Mouse (Mus musculus) bone marrow macrophage, adult 2 months (primary cell): Measurements from ENCODE around the gene Chrd. TPM values are rescaled to one million over a fixed set of nuclear protein-coding genes. Genes with fewer than 3 reads are reported as not detected.

Experiments
- H3K27ac ChIP-seq: 2 replicates; pipeline ENCODE4 v1.5.1; 2012; ENCODE audit warnings: low read depth, low read length; ENCODE audit not compliant: insufficient read depth
- H3K4me1 ChIP-seq: 2 replicates; pipeline ENCODE4 v1.6.1; 2012; ENCODE audit warnings: low read length; ENCODE audit not compliant: control insufficient read depth, insufficient read depth
- H3K4me3 ChIP-seq: 2 replicates; pipeline ENCODE4 v1.5.1; 2012; ENCODE audit warnings: mild to moderate bottlenecking, low read length, moderate library complexity; ENCODE audit not compliant: insufficient read depth
- CTCF ChIP-seq: IDR thresholded peaks from 2 replicates; pipeline ENCODE4 v1.5.1; 2012; ENCODE audit warnings: low read depth, mild to moderate bottlenecking, low read length, moderate library complexity
- POLR2A ChIP-seq: IDR thresholded peaks from 2 replicates; pipeline ENCODE4 v1.6.1; 2012; ENCODE audit warnings: mild to moderate bottlenecking, low read depth, low read length, borderline replicate concordance
- polyA plus RNA-seq: library from polyadenylated mRNA; stranded (reverse); fragments of >200 nt; gene quantifications from 2 replicates; pipeline ENCODE4 v1.2.4, GENCODE M21; 2012; ENCODE audit not compliant: missing spikeins, insufficient read depth, insufficient read length

Chrd gene
- polyA plus RNA-seq, 1 experiment = not detected

DNA sequence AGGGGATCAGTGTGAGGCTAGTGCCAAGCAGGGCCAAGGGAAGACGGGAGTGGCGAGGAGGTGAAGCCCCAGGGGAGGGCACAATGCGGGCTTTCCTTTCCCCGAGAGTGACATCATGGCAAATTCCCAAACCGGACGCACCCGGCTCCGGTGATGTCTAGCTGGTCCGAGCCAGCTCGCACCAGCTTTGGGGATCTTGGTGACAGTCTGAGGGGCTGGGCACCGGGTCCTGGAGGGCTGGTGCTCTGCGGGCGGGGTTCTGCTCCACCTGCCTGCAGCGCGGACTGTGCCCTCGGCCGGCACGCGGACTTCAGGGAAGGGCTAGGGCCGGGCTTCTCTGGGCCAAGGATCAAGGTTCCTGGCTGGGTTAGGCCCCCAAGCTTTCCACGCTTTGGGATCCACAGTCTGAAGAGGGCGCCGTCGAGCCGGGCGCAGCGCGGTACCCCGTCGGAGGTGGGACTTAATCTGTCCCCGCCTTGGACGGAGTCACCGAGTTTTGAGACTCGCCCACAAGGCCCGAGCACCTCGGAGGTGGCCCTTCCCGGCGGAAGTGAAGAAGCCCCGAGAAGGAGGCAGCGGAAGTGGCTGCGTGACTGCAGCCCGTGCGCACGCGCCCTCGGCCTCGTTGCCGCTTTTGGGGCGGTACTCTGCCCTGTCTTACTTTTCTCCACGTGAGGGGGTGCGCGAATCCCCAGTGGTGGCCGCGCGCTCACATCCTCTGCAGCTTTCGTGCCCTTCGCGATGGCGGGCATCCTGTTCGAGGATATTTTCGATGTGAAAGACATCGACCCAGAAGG, 15.5 kb upstream of the Chrd start, which contains the start of the genes Polr2h and Clcn2:
TSS of gene Polr2h (plus strand) at position 485 of the 797 bp plus-strand sequence.
TSS of gene Clcn2 (minus strand) at position 566 of the 797 bp plus-strand sequence.
- Histone ChIP-seq H3K4me1 (peaks cover 2% of the 10 kb centered on the region; the same call in 1 of the 2 replicates), H3K27ac (peak within 1 kb of the TSS; percentile 64), H3K4me3 (peak within 1 kb of the TSS; percentile 70)
- no peak for TF ChIP-seq POLR2A
- no peak for TF ChIP-seq CTCF

- TF ChIP-seq CTCF (no peak), POLR2A (no peak)
- Histone ChIP-seq H3K4me1 (peaks cover 2% of the 10 kb centered on the region; the same call in 1 of the 2 replicates), H3K4me3 (peak overlapping the region; percentile 70), H3K27ac (peak overlapping the region; percentile 64)
These were observed 14.8 kb upstream of the Chrd start for GRCm38 (mm10) chr16:20717978-20718670.

GRCm38 (mm10) chr16:20721808-20722207, 11.1 kb upstream of the Chrd start:
- TF ChIP-seq POLR2A = no peak
- TF ChIP-seq CTCF = no peak
- Histone ChIP-seq H3K27ac (no peak overlapping the region), H3K4me1 (peaks cover 6% of the 10 kb centered on the region; the same call in 1 of the 2 replicates), H3K4me3 (no peak overlapping the region)

- Histone ChIP-seq H3K4me1 (peaks cover 6% of the 10 kb centered on the region; the same call in 1 of the 2 replicates), H3K27ac (no peak overlapping the region)
- no peak for TF ChIP-seq POLR2A
- TF ChIP-seq CTCF = no peak
These were observed 10.2 kb upstream of the Chrd start for GRCm38 (mm10) chr16:20722736-20723135.

DNA sequence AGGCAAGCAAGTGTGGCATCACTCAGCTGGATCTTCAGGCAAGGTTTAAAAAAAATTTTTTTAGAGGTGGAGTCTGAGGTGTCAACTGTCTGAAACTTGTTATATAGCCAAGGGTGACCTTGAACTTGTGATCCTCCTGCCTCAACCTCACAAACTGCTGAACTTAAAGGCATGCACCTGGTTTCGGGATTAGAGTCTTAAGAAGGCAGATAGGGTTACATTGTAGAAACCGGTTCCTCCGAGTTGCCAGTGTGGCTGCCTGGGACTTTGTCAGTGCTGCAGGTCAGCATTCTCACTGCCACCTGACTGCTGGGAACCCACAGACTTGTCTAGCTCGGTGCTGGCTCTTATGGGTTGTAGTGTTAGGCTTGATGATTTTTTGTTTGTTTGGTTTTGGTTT, 9.7 kb upstream of the Chrd start:
- TF ChIP-seq CTCF = no peak
- no peak for TF ChIP-seq POLR2A
- H3K4me3 ChIP-seq = no peak overlapping the region
- H3K27ac ChIP-seq = no peak overlapping the region
- H3K4me1 ChIP-seq = peaks cover 6% of the 10 kb centered on the region; the same call in 1 of the 2 replicates

More at GRCm38 (mm10) chr16:20722736-20723135, 10.2 kb upstream of the Chrd start:
- H3K4me3 ChIP-seq = no peak overlapping the region

- peaks cover 4% of the 10 kb centered on the region; the same call in 1 of the 2 replicates for H3K4me1 ChIP-seq
- H3K4me3 ChIP-seq = no peak overlapping the region
- H3K27ac ChIP-seq = no peak overlapping the region
- no peak for TF ChIP-seq POLR2A
- TF ChIP-seq CTCF = peak; percentile 49; the same call in 1 of the 2 replicates
These were observed 8.6 kb upstream of the Chrd start for GRCm38 (mm10) chr16:20724338-20724748.

- TF ChIP-seq POLR2A (no peak), CTCF (no peak)
- Histone ChIP-seq H3K27ac (no peak overlapping the region), H3K4me3 (no peak overlapping the region), H3K4me1 (peaks cover 4% of the 10 kb centered on the region; the same call in 1 of the 2 replicates)
These were observed 7.6 kb upstream of the Chrd start for GRCm38 (mm10) chr16:20725321-20725720.

DNA sequence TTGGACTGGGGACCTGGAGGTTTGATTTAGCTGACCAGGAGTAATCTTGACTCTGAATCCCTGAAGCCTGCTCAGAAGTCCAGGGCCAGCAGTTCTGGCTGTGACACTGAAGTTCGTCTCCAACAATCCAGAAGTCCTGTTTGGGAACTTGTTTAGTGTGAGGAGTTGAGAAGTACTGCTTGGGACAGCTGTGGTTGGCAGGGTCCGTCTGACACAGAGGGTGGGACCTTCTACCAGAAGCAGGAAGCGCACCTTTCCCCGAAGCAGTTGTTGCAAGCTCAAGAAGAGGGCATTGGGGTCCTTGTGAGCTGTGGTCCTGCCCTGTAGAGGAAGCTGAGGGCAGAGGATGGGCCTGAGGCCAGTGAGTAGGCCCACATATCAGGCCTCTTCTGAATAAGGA, 7.2 kb upstream of the Chrd start:
- peaks cover 4% of the 10 kb centered on the region; the same call in 1 of the 2 replicates for H3K4me1 ChIP-seq
- no peak overlapping the region for H3K27ac ChIP-seq
- H3K4me3 ChIP-seq = no peak overlapping the region
- TF ChIP-seq CTCF (no peak), POLR2A (no peak)

GRCm38 (mm10) chr16:20726384-20726783, 6.5 kb upstream of the Chrd start:
- H3K4me3 ChIP-seq = no peak overlapping the region
- peaks cover 4% of the 10 kb centered on the region; the same call in 1 of the 2 replicates for H3K4me1 ChIP-seq
- no peak overlapping the region for H3K27ac ChIP-seq
- TF ChIP-seq CTCF (no peak), POLR2A (no peak)
